Mouse (Mus musculus): ENCODE measurements at regions not wholly inside any gene's neighbourhood (a gene's known extent, or its start where the extent isn't known, plus 50 kb on each side); places are given as distances from the start of the nearest gene placed in this dataset.

DNA sequence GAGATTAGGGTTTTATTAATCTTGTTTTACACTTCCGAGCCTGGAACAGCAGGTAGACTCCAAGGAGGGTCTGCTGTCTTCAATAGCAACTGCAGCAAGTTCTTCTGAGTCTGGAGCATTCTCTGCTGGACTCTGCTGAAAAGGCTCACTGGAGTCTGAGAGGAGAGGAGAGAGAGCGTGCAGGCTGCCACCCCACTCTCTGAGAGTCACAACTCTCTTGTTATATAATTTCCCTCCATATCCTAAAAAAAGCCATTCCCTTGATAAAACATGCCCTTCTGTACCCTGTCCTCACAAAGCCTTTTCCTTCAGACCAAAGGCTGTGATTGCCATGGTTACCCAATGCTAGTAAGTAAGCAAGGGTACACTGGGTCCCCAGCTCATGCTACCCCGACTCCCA, 249.4 kb upstream of the Nrp1 start:
- no peak for DNase-seq (ENCODE audit: inconsistent age in 2 of 2, low spot score in 1 of 2)

DNA sequence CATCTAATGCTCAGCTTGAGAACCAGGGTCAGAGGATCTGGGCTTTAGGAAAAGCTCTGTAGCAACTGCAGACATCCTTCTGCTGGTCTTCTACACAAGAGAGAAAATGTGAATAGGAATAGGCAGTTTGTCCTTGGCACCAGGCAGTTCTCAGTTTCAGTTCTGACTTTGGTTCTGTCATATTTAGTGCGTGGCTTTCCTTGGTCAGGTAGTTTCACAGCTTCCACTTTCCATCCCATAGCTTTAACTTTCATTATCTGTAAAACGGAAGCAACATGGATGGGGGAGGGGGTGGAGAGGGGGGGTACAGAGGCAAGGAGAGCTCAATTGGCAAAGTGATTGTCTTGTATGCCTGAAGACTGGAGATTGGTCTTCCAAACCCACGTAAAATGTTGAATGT, 247.3 kb upstream of the Nrp1 start:
- no peak for DNase-seq (ENCODE audit: inconsistent age in 2 of 2, low spot score in 1 of 2)

DNA sequence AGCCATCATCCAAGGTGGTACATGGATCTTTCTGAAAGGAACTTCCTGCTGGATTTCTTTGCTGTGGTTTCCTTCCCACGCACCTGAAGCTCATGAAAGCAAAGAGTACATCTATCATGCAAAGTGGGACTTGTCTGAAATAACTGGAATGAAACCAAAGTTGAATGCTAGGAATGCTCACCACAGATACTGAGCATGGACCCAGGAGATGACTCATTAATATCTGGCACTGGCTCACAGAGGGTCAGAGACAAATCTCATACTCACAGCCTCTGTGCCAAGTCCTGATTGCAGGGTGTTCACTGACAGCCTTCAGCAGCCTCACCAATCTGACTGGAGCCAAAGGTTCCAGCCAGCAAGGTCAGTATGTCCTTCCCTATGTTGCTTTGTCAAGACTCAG, 245.3 kb upstream of the Nrp1 start:
- DNase-seq (ENCODE audit: inconsistent age in 2 of 2, low spot score in 1 of 2): peak; percentile 56 to 86

DNA sequence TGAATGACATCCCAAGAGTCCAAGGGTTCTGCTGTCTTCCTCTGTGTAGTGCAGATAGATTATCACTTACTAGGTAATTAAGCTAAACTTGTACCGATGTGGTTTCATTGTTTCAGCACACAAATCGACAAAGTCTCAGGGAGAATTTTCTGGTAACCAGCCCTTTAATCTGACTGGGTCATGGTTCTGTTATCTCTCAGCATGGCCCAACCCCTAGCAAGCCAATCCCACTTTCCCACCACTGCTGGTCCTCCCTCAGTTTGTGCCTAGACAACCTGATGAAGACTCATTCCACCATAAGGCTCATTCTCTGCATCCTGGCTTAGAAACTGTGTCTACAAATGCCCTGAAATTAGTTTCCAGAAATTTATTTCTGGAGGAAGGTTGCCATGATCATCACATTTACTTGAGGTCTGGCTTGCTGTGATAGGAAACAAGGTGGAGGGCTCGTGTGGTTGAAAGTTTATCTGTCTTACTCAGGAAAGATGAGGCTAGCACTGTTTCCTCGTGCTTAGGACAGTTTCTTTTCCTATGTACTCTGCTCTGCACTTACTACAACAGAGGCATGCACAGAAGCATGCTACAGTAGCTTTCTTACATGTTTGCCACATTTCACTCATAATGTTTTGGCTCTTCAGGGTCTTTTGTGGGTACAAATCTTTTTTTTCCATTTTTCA, 217.0 kb upstream of the Nrp1 start:
- DNase-seq (ENCODE audit: inconsistent age in 2 of 2, low spot score in 1 of 2): no peak

DNA sequence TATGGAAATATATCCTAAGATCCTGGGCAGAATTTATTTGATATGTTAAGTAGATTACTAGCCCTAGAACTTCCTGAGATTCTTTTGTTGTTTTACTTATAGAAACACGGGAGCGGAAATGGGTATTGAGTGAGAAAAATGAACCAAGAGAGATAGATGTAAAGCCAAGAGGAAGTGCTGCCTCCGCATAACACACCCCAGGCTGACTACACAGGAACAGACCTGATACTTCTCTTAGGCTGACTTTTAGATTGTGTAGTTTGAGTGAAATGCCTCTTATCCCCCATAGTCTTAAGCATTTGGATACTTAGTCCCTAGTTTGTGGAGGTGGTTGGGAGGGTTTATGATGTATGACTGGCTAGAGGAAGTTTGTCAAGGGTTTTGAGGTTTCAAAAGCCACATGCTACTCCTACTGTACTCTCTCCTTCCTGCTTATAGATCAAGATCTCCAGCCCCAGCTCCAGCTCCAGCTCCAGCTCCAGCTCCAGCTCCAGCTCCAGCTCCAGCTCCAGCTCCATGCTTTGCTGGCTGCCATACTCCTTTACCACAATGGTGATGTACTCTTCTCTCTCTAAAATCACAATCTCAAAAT, 210.0 kb upstream of the Nrp1 start:
- no peak for DNase-seq (ENCODE audit: inconsistent age in 2 of 2, low spot score in 1 of 2)

DNA sequence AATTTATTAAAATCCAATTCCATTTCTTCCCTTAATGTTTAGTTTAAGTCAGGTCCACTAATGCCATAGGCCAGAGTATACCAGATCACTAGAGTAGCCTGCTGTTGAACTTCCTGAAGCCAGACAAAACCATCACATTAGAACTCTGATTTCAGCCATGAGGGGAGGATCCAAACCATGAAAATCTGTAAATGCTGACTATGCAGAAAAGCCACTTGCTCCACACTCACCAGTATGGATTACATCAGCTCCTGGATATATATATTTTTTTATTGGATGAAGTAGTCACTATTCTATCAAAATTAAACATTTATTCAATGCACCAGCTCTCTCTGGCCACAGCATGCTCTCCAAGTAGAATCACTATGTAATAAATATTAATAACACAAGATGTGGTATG, 202.8 kb upstream of the Nrp1 start:
- DNase-seq (ENCODE audit: inconsistent age in 2 of 2, low spot score in 1 of 2): no peak

DNA sequence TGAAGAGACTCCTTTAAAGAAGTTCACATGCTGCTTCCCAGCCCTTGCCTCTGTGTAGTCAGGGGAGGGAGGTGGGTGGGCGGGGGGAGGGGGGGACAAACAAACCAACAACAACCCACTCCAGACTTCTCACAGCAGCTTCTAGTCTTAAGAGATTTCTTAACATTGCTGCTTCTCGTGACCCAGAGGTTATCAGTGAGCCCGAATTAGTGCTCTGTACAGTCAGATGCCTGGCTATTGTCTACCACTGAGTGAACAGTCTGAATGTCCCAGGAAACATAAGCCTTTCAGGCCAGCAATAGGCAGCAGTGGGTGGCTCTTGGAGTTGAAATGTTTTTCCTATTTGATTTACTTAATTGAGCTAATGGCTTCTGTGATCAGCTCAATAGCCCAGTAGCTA, 202.2 kb upstream of the Nrp1 start:
- no peak for DNase-seq (ENCODE audit: inconsistent age in 2 of 2, low spot score in 1 of 2)

DNA sequence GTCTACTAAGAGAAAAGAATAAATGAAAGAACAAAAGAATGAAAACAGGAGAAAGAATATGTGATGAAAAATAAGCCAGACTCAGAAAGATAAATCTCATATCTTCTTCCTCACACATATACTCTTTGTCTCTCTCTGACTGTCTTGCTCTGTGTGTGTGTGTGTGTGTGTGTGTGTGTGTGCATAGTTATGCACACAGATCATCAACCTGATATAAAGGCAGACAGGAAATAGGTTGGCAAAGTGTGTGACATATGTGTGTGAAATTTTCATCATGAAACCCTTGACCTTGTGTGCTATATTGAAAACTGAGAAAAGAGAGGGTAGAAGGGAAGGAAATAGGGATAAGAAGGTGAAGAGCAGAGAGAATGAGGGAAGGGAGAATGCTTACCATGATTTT, 195.5 kb upstream of the Nrp1 start:
- no peak for DNase-seq (ENCODE audit: inconsistent age in 2 of 2, low spot score in 1 of 2)

DNA sequence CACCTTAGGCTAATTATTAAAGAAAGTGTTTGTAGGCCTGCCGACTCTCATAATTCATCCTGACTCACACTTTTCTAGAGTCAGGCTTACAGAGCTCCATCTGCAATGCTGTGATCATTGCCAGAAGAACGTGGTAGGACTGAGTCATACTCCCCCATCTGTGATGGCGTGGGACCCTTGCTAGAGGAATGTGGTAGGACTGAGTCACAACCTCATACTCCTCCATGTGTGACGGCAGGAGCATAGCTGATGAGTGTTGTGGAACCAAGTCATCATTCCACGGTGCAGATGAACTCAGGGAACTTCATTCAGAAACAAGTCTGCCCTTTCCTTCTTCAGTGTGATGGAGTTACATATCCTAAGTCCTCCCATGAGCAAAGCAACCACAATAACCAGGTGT, 193.4 kb upstream of the Nrp1 start:
- DNase-seq (ENCODE audit: inconsistent age in 2 of 2, low spot score in 1 of 2): no peak

DNA sequence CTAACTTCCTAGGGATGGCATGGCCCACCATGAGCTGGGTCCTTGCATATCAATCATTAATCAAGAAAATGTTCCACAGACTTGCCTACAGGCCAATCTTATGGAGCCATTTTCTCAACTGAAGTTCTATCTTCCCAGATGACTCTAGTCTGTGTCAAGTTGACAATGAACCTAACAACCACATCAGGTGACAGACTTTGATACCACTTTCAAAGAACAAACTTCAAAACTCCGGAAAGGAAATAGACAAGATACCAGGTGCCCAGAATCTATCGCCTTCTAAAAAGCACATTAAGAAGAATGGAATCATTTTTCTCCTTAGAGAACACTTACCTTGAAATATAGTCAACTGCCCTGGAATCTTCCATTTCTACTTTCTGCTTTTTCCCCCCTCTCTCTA, 192.8 kb upstream of the Nrp1 start:
- no peak for DNase-seq (ENCODE audit: inconsistent age in 2 of 2, low spot score in 1 of 2)

DNA sequence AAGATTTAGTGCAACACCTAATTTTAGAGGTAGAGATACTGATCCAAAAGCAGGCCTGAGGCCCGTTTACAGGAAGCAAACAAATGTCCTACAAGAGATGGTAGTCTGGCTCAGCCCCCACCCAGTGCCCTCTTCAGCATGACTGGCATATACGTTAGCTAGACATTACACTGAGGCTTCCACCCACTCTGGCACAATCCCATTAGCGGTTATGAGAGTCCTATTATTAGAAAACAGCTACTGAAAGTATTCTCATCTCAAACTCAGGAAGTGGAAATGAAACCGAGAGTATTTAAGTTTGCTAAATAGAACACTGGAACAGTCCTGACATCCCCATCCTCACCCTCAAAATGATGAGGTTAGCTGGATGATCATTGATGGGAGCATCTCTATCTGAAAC, 192.3 kb upstream of the Nrp1 start:
- DNase-seq (ENCODE audit: inconsistent age in 2 of 2, low spot score in 1 of 2): no peak

DNA sequence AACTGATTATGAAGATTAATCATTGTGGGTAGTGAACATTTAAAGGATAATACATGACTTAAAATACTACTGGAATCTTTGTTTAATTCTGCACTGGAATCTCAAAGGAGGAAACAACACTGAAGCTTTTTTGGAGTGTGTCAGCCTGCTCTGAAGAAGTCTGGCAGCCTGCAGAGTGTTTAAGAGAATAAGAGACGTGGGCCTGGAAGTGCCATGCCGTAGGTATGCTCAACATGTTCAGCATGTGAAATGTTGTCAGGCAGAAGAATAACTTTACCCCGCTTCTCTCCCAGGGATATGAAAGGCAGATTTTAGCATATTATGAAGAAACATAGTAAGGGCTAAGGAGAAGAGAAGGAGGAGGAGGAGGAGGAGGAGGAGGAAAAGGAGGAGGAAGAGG, 189.6 kb upstream of the Nrp1 start:
- no peak for DNase-seq (ENCODE audit: inconsistent age in 2 of 2, low spot score in 1 of 2)

DNA sequence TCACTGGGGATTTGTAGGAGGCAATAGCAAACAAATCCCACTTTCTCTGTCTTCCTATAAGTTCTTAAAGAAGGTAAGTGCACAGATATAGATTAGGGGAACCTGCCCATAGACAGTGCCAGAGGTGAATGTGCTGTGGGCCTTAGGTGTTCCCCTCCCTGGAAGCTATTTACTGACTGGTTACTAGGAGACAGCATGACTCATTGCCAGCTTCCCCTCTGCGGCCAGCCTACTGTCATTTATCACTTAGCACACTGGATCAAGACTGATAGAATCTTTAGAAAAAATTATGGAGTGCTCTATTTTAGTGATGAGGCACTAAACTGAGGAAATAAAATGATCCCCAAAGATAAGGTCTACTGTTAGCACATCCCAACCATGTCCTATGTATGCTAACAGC, 187.3 kb upstream of the Nrp1 start:
- peak; percentile 29 to 74 for DNase-seq (ENCODE audit: inconsistent age in 2 of 2, low spot score in 1 of 2)

DNA sequence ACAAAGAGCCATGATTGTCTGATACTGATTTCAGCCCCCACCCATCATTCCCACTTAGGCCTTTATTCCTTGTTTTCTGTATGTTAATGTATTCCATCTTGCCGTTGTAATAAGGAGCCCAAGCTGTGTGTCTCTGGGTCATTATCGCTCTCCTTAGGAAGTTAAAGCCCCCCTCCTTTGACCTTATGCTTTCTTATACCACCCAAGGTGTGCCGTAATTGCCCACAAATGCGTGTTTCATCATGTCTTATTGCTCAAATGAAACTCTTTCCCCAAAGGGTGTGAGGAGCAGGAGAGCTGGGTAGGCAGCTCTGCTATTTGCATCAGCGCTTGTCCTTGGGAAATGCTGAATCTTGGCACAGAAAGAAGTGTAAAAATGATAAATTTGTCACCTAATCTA, 178.2 kb upstream of the Nrp1 start:
- no peak for DNase-seq (ENCODE audit: inconsistent age in 2 of 2, low spot score in 1 of 2)

DNA sequence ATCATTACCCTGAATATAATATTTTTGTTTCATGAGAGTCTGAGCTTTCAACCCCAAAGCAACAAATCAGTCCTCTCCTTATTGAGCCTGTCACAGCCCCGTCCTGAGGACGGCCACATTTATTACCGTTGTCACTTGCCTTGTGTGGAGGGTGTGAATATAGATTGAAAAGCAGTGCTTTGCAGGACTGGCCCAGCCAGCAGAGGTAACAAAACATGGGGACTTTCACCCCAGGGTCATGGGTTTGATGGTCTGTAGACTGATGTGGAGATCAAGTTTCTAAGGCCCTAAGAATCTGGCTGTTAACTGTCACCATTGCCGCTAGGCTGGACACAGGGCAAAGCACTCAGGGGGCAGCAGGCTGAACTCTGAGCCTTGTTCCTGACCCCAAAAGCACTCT, 175.3 kb upstream of the Nrp1 start:
- no peak for DNase-seq (ENCODE audit: inconsistent age in 2 of 2, low spot score in 1 of 2)

DNA sequence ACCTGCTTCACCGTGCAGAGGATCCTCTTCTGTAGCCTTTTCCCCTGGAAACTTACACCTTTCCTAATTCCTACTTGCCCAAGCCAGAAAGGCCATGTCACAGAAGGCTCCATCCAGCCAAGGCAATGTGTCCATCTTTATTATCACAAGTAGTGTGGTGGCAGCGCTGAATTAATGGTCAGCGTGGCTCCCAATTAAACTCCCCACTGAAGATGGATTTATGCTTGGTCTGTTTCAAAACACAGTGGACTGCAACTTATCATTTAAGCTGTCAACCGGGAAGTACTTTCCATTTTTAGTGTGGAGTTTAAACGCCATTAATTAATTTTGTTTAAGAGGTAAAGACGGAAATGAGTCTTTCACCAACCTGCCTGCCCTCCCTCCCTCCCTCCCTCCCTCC, 170.1 kb upstream of the Nrp1 start:
- no peak for DNase-seq (ENCODE audit: inconsistent age in 2 of 2, low spot score in 1 of 2)

DNA sequence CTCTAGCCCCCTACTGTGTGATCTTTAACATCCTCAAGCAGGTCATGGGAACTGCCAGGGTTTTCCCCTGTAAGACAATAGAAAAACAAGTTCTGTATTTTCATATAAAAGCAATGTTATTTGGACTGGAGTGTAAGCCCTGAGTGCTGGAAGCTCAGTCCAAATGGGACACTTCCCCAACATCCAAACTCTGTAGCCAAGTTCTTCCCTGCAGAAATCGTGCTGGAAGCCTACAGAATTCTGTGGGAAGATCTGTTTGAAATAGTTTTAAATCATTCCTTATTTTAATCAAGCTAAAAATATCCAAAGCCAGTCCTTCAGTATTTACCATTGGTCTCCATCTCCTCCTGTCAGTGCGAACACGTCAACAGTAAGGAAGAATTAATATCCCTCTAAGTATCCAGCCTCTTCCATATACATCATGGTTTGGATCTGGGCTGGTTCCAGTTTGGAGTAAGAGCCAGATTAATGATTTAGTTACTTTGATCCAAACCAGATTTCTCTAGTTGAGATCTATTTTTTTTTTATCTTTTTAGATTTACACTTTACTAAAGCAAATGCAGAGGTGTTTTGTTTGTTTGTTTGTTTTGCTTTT, 165.0 kb upstream of the Nrp1 start:
- DNase-seq (ENCODE audit: inconsistent age in 2 of 2, low spot score in 1 of 2): no peak

DNA sequence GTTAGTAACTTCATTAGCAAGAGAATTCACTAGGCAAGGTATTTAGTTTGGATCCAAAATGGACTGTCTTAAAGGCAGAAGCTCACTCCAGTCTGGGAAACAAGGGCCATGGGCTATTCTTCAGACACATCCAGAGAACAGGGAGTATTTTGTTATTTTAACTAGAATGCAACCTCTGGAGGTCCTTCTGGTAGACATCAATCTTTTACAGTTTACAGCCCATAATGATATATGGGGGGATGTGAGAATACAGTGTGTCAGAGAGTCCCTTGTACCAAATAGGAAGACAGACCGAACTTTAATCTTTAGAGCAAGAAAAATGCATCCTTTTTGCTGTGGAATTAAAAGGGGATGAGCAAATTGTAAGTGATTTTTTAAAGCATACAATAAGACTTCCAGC, 157.6 kb upstream of the Nrp1 start:
- DNase-seq (ENCODE audit: inconsistent age in 2 of 2, low spot score in 1 of 2): no peak

DNA sequence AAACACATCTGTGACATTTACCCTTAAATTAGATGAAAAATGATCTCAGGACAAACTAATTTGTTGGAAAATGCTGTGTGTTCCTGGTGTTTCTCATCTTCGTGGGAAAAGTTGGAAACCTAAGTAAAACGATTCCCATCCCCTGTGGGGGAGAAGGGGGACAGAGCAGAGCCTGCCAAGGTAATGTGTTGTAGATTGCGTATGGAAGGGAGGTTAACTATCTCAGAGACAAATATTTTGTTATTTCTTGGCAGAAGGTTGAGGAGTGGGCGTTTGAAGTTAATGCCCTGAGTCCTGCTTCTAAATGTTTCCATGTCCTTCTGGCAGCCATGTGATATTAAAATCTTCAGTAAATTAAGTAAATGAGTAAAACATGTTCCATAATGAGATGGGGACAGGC, 156.8 kb upstream of the Nrp1 start:
- DNase-seq (ENCODE audit: inconsistent age in 2 of 2, low spot score in 1 of 2): no peak

DNA sequence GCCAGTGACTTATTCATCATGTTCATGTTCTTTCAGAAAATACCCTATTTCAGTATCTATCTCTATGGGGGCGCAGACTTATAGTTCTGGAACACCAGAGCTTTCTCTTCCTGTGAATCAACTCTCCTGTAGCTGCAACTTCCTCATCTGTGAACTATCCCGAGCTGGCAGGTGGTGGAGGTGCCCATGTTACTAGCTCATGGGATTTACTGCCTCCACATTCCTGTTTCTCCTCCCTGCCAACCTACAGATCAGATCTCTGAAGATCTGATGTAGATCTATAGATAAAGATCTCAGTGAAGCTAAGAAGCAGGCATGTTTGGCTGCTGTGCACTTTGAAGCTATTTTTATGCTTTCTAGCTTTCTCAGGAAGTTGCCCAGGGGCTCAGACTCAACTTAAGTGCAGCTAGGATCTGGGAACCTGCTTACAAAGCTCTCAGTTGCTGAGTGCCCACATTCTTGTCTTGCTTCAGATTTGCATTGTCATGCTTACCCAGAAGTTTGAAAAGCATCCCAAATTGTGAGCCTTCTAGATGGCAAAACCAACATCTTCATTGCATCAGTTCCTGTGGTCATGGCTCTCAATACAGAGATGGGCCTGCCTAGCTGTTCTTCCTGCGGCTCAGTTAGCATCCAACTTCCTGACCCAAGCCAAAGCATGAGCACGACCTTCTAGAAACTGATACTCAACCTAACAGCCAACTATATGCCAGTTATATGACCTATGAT, 156.1 kb upstream of the Nrp1 start:
- no peak for DNase-seq (ENCODE audit: inconsistent age in 2 of 2, low spot score in 1 of 2)

DNA sequence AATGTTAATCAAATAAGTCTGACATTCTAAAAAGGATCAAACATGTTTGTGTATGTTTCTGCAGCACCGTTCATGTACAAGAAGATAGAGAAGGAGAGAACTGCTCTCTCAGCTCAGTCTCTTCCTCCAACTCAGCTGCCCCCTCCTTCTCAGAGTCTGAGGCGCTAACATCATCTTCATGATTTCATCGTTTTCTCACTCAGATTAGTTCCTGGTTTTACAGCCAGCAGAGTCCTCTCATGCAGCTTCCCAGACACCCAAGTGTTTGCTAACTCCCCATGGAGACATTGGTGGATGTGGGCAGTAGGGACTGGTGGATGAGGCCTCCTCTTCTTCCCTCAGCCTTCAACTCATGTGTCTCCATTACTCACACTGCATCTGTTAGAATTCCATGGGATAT, 153.6 kb upstream of the Nrp1 start:
- DNase-seq (ENCODE audit: inconsistent age in 2 of 2, low spot score in 1 of 2): no peak

DNA sequence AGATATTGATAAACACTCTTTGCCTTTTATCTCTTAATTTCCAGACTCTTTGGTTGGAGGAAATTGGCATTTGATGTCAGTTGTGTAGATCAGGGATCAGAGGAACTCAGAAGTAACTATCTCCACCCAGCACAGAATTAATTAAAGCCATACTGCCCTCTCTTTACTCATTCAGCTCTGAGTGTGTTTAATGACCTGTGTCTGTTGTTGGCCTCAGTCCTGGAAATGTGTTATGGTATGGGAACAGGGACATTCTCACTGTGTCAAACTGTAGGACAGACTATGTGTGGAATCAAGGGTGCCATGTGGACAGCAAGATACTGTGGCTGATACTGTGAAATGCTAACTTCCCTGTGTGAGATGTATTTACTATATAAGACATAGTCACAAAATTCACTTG, 151.3 kb upstream of the Nrp1 start:
- DNase-seq (ENCODE audit: inconsistent age in 2 of 2, low spot score in 1 of 2): no peak

Data from adrenal gland, adult (tissue).